Mouse (Mus musculus): Measurements from ENCODE around the gene Ipo13.
A peak's percentile ranks its signal among the peaks of the same experiment; 100 is the strongest.

- TF ChIP-seq POLR2A (IDR thresholded peaks at IDR 0.05; ENCODE audit: control insufficient read depth, low read depth, low read length), result peak; percentile 65
- TF ChIP-seq CTCF (IDR thresholded peaks at IDR 0.05; ENCODE audit: control insufficient read depth, insufficient read depth, insufficient replicate concordance, low read depth, low read length), result no peak
Measured at GRCm38 (mm10) chr4:117872471-117872886, 42.3 kb downstream of the Ipo13 start, which contains the start of gene Ccdc24.
